Mouse (Mus musculus): ENCODE measurements around the gene Dnttip2. TPM values are rescaled to one million over a fixed set of nuclear protein-coding genes. Genes with fewer than 3 reads are reported as not detected.

Gene Dnttip2
- polyA plus RNA-seq, 1 experiment = 0.87 TPM

GRCm38 (mm10) chr3:122316621-122317020, 42.4 kb downstream of the Dnttip2 start:
- Histone ChIP-seq H3K36me3 (ENCODE audit: control insufficient read depth) (no peaks in the 10 kb centered on the region), H3K4me1 (ENCODE audit: control insufficient read depth) (no peaks in the 10 kb centered on the region)
- TF ChIP-seq TAL1 (IDR thresholded peaks at IDR 0.05; ENCODE audit: low read length) (no peak), GATA1 (IDR thresholded peaks at IDR 0.05; ENCODE audit: low read length) (no peak)

GRCm38 (mm10) chr3:122317339-122317738, 43.2 kb downstream of the Dnttip2 start:
- Histone ChIP-seq H3K9me3 (ENCODE audit: control insufficient read depth, low read length) (no peaks in the 10 kb centered on the region), H3K36me3 (ENCODE audit: control insufficient read depth) (no peaks in the 10 kb centered on the region), H3K4me3 (replicated peaks) (no peak overlapping the region), H3K27me3 (ENCODE audit: control insufficient read depth) (no peaks in the 10 kb centered on the region; the same call in 1 of the 2 replicates), H3K4me1 (ENCODE audit: control insufficient read depth) (no peaks in the 10 kb centered on the region)
- TF ChIP-seq GATA1 (IDR thresholded peaks at IDR 0.05; ENCODE audit: low read length) = no peak
- TF ChIP-seq TAL1 (IDR thresholded peaks at IDR 0.05; ENCODE audit: low read length) = no peak

More at GRCm38 (mm10) chr3:122316621-122317020, 42.4 kb downstream of the Dnttip2 start:
- H3K27me3 ChIP-seq (ENCODE audit: control insufficient read depth) = no peaks in the 10 kb centered on the region; the same call in 1 of the 2 replicates
- H3K4me3 ChIP-seq (replicated peaks) = no peak overlapping the region
- no peaks in the 10 kb centered on the region for H3K9me3 ChIP-seq (ENCODE audit: control insufficient read depth, low read length)

GRCm38 (mm10) chr3:122322226-122322625, 48.0 kb downstream of the Dnttip2 start:
- no peaks in the 10 kb centered on the region for H3K4me1 ChIP-seq (ENCODE audit: control insufficient read depth)
- H3K27me3 ChIP-seq (ENCODE audit: control insufficient read depth) = no peaks in the 10 kb centered on the region
- no peak for TF ChIP-seq TAL1 (IDR thresholded peaks at IDR 0.05; ENCODE audit: low read length)
- no peak overlapping the region for H3K4me3 ChIP-seq (replicated peaks)
- H3K36me3 ChIP-seq (ENCODE audit: control insufficient read depth) = no peaks in the 10 kb centered on the region
- no peaks in the 10 kb centered on the region for H3K9me3 ChIP-seq (ENCODE audit: control insufficient read depth, low read length)

GRCm38 (mm10) chr3:122323841-122324240, 49.7 kb downstream of the Dnttip2 start:
- H3K36me3 ChIP-seq (ENCODE audit: control insufficient read depth) = no peaks in the 10 kb centered on the region
- H3K4me1 ChIP-seq (ENCODE audit: control insufficient read depth) = no peaks in the 10 kb centered on the region
- no peaks in the 10 kb centered on the region for H3K27me3 ChIP-seq (ENCODE audit: control insufficient read depth)
- H3K9me3 ChIP-seq (ENCODE audit: control insufficient read depth, low read length) = no peaks in the 10 kb centered on the region
- TF ChIP-seq GATA1 (IDR thresholded peaks at IDR 0.05; ENCODE audit: low read length) = no peak
- H3K4me3 ChIP-seq (replicated peaks) = no peak overlapping the region

GRCm38 (mm10) chr3:122324528-122324927, 50.3 kb downstream of the Dnttip2 start:
- no peak overlapping the region for H3K4me3 ChIP-seq (replicated peaks)
- H3K36me3 ChIP-seq (ENCODE audit: control insufficient read depth) = no peaks in the 10 kb centered on the region
- no peaks in the 10 kb centered on the region for H3K9me3 ChIP-seq (ENCODE audit: control insufficient read depth, low read length)
- no peaks in the 10 kb centered on the region for H3K27me3 ChIP-seq (ENCODE audit: control insufficient read depth)
- no peaks in the 10 kb centered on the region for H3K4me1 ChIP-seq (ENCODE audit: control insufficient read depth)
- TF ChIP-seq GATA1 (IDR thresholded peaks at IDR 0.05; ENCODE audit: low read length) (no peak), TAL1 (IDR thresholded peaks at IDR 0.05; ENCODE audit: low read length) (no peak)

DNA sequence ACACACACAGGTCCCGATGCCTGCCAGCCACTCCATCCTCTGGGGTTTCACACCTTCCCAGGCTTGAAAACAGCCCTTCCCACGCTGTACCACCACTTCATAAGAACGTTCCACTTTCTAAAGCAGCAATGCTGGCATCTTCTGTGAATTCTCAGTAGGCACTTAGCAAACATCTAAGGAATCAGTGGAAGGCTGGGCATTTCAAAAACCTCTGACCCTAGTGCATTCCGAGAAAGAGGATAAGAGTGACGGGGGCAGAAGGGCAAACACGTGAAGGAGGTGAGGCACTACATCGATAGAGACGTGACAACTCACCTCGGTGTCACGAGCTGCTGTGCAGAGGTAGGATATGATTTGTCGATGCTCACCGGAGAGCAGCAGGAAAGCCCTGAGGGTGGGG, 56.3 kb downstream of the Dnttip2 start:
- Histone ChIP-seq H3K36me3 (ENCODE audit: control insufficient read depth) (no peaks in the 10 kb centered on the region), H3K4me3 (replicated peaks) (no peak overlapping the region), H3K27me3 (ENCODE audit: control insufficient read depth) (no peaks in the 10 kb centered on the region), H3K4me1 (ENCODE audit: control insufficient read depth) (no peaks in the 10 kb centered on the region), H3K9me3 (ENCODE audit: control insufficient read depth, low read length) (no peaks in the 10 kb centered on the region)
- no peak for TF ChIP-seq TAL1 (IDR thresholded peaks at IDR 0.05; ENCODE audit: low read length)
- no peak for TF ChIP-seq GATA1 (IDR thresholded peaks at IDR 0.05; ENCODE audit: low read length)

DNA sequence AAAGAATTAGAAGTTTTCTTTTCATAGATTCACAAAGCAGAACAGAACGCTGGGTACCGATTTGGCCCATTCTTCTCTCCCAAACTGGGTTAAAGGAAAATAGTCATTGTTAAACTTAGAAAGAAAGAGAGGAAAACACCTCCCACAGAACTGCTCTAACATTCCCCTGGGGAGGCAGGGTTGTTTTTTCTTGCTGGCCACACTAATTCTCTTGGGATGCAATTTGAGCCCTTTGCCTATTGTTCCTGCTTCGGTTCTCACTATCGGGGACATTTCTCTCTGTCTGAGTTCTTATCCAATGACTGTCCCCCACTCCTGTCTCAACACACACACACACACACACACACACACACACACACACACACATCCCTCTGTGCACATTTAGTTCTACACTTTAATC, 59.3 kb downstream of the Dnttip2 start:
- H3K36me3 ChIP-seq (ENCODE audit: control insufficient read depth) = no peaks in the 10 kb centered on the region
- H3K9me3 ChIP-seq (ENCODE audit: control insufficient read depth, low read length) = no peaks in the 10 kb centered on the region
- H3K4me3 ChIP-seq (replicated peaks) = no peak overlapping the region
- TF ChIP-seq GATA1 (IDR thresholded peaks at IDR 0.05; ENCODE audit: low read length) (no peak), TAL1 (IDR thresholded peaks at IDR 0.05; ENCODE audit: low read length) (no peak)
- H3K4me1 ChIP-seq (ENCODE audit: control insufficient read depth) = no peaks in the 10 kb centered on the region
- no peaks in the 10 kb centered on the region for H3K27me3 ChIP-seq (ENCODE audit: control insufficient read depth)

DNA sequence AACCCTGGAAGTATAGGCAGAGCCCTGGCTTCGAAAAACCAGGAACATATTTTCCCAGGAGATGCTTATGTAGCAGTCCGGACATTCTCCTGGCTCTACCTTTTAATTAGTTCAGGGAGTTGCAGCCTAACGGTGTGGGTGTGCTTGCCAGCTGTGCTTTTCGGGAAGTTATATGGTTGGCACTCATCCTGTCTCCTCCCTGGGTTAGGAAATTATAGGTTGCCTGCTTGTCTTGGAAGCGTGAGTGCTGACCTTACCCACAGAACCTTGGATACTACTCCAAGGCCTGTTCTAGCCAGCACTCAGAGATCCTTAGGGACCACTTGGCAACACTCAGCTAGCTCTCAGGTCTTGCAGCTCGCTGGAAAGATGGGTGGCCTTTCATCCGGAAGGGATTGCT, 59.7 kb downstream of the Dnttip2 start:
- TF ChIP-seq GATA1 (IDR thresholded peaks at IDR 0.05; ENCODE audit: low read length) (no peak), TAL1 (IDR thresholded peaks at IDR 0.05; ENCODE audit: low read length) (no peak)
- Histone ChIP-seq H3K4me1 (ENCODE audit: control insufficient read depth) (no peaks in the 10 kb centered on the region), H3K36me3 (ENCODE audit: control insufficient read depth) (no peaks in the 10 kb centered on the region), H3K9me3 (ENCODE audit: control insufficient read depth, low read length) (no peaks in the 10 kb centered on the region), H3K4me3 (replicated peaks) (no peak overlapping the region), H3K27me3 (ENCODE audit: control insufficient read depth) (no peaks in the 10 kb centered on the region)

DNA sequence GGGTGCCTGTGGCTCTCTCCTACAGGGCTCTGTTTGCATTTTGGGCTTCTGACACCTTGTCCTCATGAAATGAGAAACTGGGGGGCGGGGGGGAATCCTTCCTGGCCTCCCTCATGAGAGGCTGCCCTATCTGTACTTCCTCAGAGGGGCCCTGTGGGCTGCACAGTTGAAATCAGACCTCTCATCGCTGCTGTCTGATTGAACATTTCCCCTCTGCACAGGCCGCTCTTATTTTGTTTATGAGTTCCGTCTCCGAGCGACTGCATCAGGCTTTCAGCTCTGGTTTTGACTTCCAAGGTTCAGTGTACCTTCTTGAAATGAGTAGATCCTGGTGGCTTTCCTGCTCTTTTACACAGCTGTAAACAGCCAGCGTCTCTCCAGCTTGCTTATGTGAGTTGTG, 60.2 kb downstream of the Dnttip2 start:
- Histone ChIP-seq H3K9me3 (ENCODE audit: control insufficient read depth, low read length) (no peaks in the 10 kb centered on the region), H3K27me3 (ENCODE audit: control insufficient read depth) (no peaks in the 10 kb centered on the region), H3K4me3 (replicated peaks) (no peak overlapping the region), H3K4me1 (ENCODE audit: control insufficient read depth) (no peaks in the 10 kb centered on the region), H3K36me3 (ENCODE audit: control insufficient read depth) (no peaks in the 10 kb centered on the region)
- TF ChIP-seq GATA1 (IDR thresholded peaks at IDR 0.05; ENCODE audit: low read length) (no peak), TAL1 (IDR thresholded peaks at IDR 0.05; ENCODE audit: low read length) (no peak)

Other genes starting within 250 kb of the Dnttip2 start
- 0.05 and 0.07 TPM in 2 replicates for gene Abca4, start 229.9 kb upstream of the Dnttip2 start, polyA plus RNA-seq (2012)
- gene Gclm, start 28.8 kb upstream of the Dnttip2 start, polyA plus RNA-seq (2012) = 124 and 137 TPM in 2 replicates
- gene Bcar3, start 19.7 kb downstream of the Dnttip2 start, polyA plus RNA-seq (2012) = 0.04 TPM in 1 of 2 replicates, not detected in the other